Mouse (Mus musculus): ENCODE data around the gene Sipa1. TPM values are rescaled to one million over a fixed set of nuclear protein-coding genes. Genes with fewer than 3 reads are reported as not detected.
"Not testable (repeated sequence)": the region's sequence is repeated elsewhere in the genome, so short reads cannot be mapped to it uniquely, and the experiment has no call there.

The Sipa1 gene
- total RNA-seq, 2 experiments from 2014 or later, result 31.1 to 33.3 TPM

- intact Hi-C loops (cut with DNase I), result no loop called here
- DNase-seq, result no peak
These were observed 24.2 kb upstream of the Sipa1 start for GRCm38 (mm10) chr19:5687738-5688137.

- DNase-seq; intact Hi-C loops (cut with DNase I): not testable (repeated sequence)
These were observed 23.4 kb upstream of the Sipa1 start for GRCm38 (mm10) chr19:5686954-5687353.

GRCm38 (mm10) chr19:5686437-5686836 lies 22.9 kb upstream of the Sipa1 start:
- DNase-seq, result no peak
- intact Hi-C loops (cut with DNase I), result no loop called here

GRCm38 (mm10) chr19:5685861-5686260 lies 22.4 kb upstream of the Sipa1 start:
- intact Hi-C loops (cut with DNase I), result no loop called here
- no peak for DNase-seq

- no peak for DNase-seq
- intact Hi-C loops (cut with DNase I), result no loop called here
These were observed 21.9 kb upstream of the Sipa1 start for GRCm38 (mm10) chr19:5685431-5685830.

- no peak for DNase-seq
- intact Hi-C loops (cut with DNase I), result no loop called here
These were observed 21.5 kb upstream of the Sipa1 start for GRCm38 (mm10) chr19:5684985-5685384.

GRCm38 (mm10) chr19:5684236-5684635 lies 20.7 kb upstream of the Sipa1 start:
- no peak for DNase-seq

GRCm38 (mm10) chr19:5680432-5680831 lies 16.9 kb upstream of the Sipa1 start:
- no peak for DNase-seq
- intact Hi-C loops (cut with DNase I), result no loop called here

More at GRCm38 (mm10) chr19:5684236-5684635, 20.7 kb upstream of the Sipa1 start:
- intact Hi-C loops (cut with DNase I), result no loop called here

- intact Hi-C loops (cut with DNase I), result no loop called here
- no peak for DNase-seq
These were observed 4.9 kb upstream of the Sipa1 start for GRCm38 (mm10) chr19:5668372-5668771.

GRCm38 (mm10) chr19:5666386-5666785 lies 2.9 kb upstream of the Sipa1 start:
- intact Hi-C loops (cut with DNase I), result no loop called here
- DNase-seq, result no peak

- intact Hi-C loops (cut with DNase I), result no loop called here
These were observed 2.0 kb upstream of the Sipa1 start for GRCm38 (mm10) chr19:5665465-5665864.

GRCm38 (mm10) chr19:5664669-5665257 lies 1.3 kb upstream of the Sipa1 start:
- DNase-seq, result no peak
- intact Hi-C loops (cut with DNase I), result no loop called here

More at GRCm38 (mm10) chr19:5665465-5665864, 2.0 kb upstream of the Sipa1 start:
- DNase-seq, result no peak

- intact Hi-C loops (cut with DNase I), result no loop called here
- no peak for DNase-seq
These were observed 1.2 kb downstream of the Sipa1 start for GRCm38 (mm10) chr19:5662310-5662709.

- DNase-seq, result no peak
- intact Hi-C loops (cut with DNase I), result no loop called here
These were observed 2.4 kb downstream of the Sipa1 start for GRCm38 (mm10) chr19:5660942-5661751.

- intact Hi-C loops (cut with DNase I), result no loop called here
- DNase-seq, result no peak
These were observed 8.7 kb downstream of the Sipa1 start for GRCm38 (mm10) chr19:5654720-5655298.

- no peak for DNase-seq
These were observed 9.4 kb downstream of the Sipa1 start for GRCm38 (mm10) chr19:5653969-5654719.

GRCm38 (mm10) chr19:5652570-5652969 lies 10.9 kb downstream of the Sipa1 start:
- intact Hi-C loops (cut with DNase I), result no loop called here
- no peak for DNase-seq

More at GRCm38 (mm10) chr19:5653969-5654719, 9.4 kb downstream of the Sipa1 start:
- intact Hi-C loops (cut with DNase I), result no loop called here

- intact Hi-C loops (cut with DNase I), result no loop called here
- no peak for DNase-seq
These were observed 11.8 kb downstream of the Sipa1 start for GRCm38 (mm10) chr19:5651502-5652274.

- intact Hi-C loops (cut with DNase I), result no loop called here
- no peak for DNase-seq
These were observed 14.2 kb downstream of the Sipa1 start for GRCm38 (mm10) chr19:5649298-5649741.
